Mouse (Mus musculus): ENCODE results near the gene Trmt1l. TPM values are rescaled to one million over a fixed set of nuclear protein-coding genes. Genes with fewer than 3 reads are reported as not detected.

Gene Trmt1l
- polyA plus RNA-seq (2012), result 12.1 and 12.9 TPM in 2 replicates

DNA sequence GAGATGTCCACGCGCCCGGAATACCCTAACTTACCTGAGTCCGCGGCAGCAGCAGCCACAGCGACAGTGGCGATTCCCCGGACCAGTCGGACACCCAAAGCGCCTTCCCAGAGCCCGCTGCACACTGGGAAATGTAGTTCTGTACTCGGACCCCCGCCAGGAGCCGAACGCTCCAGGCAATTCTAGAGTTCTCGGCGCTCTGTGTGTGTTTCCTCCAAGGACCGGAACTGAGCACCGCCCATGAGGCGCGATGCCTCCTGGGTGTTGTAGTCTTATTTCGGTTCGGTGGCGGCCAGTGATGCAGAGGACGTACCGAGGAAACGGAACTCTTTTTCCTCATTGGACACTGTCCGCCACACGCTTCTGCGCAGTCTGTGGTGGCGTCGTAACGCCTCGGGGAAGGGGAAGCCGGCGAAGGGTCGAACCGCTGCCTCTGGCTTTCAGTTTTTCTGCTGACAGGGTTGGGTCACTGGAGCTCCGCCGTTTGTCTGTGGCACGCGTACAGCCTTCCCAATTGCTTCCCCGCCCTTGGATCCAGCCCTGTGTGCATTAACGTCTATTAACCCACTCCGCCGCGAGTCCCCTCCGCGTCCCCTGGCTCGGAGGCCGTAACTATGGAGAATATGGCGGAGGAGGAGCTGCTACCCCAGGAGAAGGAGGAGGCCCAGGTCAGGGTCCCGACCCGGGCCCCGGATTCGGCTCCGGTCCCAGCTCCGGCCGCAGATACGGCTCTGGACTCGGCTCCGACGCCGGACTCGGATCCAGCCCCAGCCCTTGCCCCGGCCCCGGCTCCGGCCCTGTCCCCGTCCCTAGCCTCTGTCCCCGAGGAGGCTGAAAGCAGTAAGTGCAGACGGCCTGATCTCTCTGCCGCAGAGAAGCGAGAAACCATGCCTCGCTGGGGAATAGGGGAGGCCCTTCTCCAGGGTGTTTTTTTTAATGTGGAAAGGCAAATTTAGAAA, at the start of gene Trmt1l, which contains the start of gene Swt1:
TSS of gene Trmt1l (plus strand) at position 280 of the 959 bp plus-strand sequence.
TSS of gene Swt1 (minus strand) at position 193 of the 959 bp plus-strand sequence.

GRCm38 (mm10) chr1:151500531-151501361, 72.4 kb downstream of the Trmt1l start, which contains the start of gene Rnf2:
Gene Rnf2 (minus strand): TSS chr1:151500955.

Other genes starting within 250 kb of the Trmt1l start
- gene Gm47985, start 246.0 kb upstream of the Trmt1l start, polyA plus RNA-seq (2012), result 0.11 and 0.23 TPM in 2 replicates
- gene Gm8947, start 236.2 kb upstream of the Trmt1l start, polyA plus RNA-seq (2012), result 0.04 and 0.06 TPM in 2 replicates
- 0.14 and 0.61 TPM in 2 replicates for gene Gm47995, start 230.1 kb upstream of the Trmt1l start, polyA plus RNA-seq (2012)
- 0.15 and 0.30 TPM in 2 replicates for gene 3110040M04Rik, start 224.4 kb upstream of the Trmt1l start, polyA plus RNA-seq (2012)
- gene Gm47996, start 218.4 kb upstream of the Trmt1l start, polyA plus RNA-seq (2012), result not detected in 2 replicates
- gene Ivns1abp, start 84.1 kb upstream of the Trmt1l start, polyA plus RNA-seq (2012), result 85.0 and 91.1 TPM in 2 replicates
- gene Swt1, start 87 bp upstream of the Trmt1l start, polyA plus RNA-seq (2012), result 1.00 and 1.6 TPM in 2 replicates
- gene Rnf2, start 72.4 kb downstream of the Trmt1l start, polyA plus RNA-seq (2012), result 55.1 and 58.0 TPM in 2 replicates
- gene Fam129a, start 142.6 kb downstream of the Trmt1l start, polyA plus RNA-seq (2012), result 5.1 and 8.2 TPM in 2 replicates

All from megakaryocyte-erythroid progenitor cell, adult 5 weeks (primary cell).